Mouse (Mus musculus) myocyte (in vitro differentiated cells): Measurements from ENCODE around the gene Ireb2.

Source experiments
- POLR2A ChIP-seq: IDR thresholded peaks from one replicate; pipeline ENCODE4 v1.6.1; 2011; ENCODE audit warnings: low read depth, mild to moderate bottlenecking, control low read depth, moderate library complexity; ENCODE audit not compliant: insufficient read length
- USF1 ChIP-seq: IDR thresholded peaks from one replicate; pipeline ENCODE4 v1.6.1; 2011; ENCODE audit warnings: low read depth, mild to moderate bottlenecking, control low read depth, moderate library complexity

- TF ChIP-seq POLR2A (no peak), USF1 (no peak)
Measured at GRCm38 (mm10) chr9:54821442-54822100, 42.0 kb upstream of the Ireb2 start.
